Mouse (Mus musculus): Measurements from ENCODE around the gene Ccnjl.

The Ccnjl gene

DNA sequence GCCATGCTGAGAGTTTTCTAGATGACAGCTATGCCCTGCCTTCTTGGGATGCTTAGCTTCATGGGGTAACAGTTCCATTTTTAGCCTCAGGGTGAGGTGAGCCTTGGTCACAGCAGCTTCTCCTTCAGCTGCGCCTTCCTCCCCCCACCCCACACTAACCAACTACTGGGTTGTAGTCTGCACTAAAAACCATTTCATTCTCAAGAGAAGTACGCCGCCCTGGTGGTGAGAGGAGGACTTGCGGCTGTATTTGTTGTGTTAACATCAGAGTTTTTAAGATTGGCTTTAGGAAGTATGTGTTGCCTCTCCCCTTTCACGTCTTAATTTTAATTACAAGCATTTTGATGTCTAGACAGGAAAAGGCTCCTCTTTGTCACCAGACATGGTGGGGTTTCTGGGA is 39.7 kb downstream of the Ccnjl start:
- DNase-seq (ENCODE audit: extremely low read depth, low read depth), result no peak

DNA sequence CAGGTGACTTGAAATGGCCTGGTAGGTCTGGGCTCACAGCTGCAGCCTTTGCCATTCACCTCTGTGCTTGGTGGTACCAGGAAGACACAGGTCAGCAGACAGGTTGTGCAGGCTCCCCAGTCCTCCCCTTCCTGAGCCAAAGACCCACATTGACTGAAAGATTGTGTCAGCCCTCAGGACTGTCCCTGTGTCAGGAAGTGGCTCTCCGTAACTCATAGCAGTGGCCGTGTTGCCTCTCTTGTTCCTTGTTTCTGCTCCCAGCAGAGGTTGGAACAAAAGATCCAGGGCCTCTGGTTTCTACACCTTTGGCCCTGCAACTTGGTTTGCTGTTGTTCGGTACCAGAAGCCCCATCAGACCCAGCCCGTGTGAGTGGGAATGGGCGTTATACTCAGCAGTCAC is 40.6 kb downstream of the Ccnjl start:
- no peak for DNase-seq (ENCODE audit: extremely low read depth, low read depth)

DNA sequence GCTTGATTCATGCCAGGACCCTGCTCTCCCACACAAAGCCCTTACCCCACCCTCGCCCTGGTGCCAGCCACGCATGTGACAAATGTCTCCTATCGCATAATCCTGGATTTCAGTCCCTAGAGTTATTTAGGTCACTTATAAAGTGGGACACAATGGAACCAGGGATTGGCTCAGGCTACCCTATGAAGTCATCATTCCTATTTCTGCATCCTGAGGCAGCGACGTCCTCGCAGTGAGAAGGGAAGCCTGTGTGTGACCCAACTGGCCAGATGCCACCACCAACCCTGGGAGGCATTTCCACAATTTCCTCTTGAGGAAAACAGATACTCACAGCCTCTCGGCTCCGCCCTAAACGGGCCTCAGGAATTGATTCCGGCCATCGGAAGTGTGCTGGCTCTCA is 41.0 kb downstream of the Ccnjl start:
- DNase-seq (ENCODE audit: extremely low read depth, low read depth), result no peak

DNA sequence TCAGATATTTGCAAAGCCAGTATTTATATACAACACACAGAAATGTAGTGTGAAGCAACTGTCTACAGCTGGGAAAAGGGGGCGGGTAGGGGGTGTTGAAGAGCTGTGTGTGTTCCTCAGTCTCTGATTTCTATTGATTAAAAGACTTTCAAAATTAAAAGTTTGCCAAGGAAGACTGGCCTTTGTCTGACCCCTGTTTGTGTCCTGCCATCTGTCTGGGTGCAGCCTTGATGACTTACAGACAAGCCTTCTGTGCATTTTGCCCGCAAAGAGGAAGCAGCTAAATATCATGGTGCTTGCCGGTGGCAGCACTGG is 46.4 kb downstream of the Ccnjl start:
- DNase-seq (ENCODE audit: extremely low read depth, low read depth), result no peak

DNA sequence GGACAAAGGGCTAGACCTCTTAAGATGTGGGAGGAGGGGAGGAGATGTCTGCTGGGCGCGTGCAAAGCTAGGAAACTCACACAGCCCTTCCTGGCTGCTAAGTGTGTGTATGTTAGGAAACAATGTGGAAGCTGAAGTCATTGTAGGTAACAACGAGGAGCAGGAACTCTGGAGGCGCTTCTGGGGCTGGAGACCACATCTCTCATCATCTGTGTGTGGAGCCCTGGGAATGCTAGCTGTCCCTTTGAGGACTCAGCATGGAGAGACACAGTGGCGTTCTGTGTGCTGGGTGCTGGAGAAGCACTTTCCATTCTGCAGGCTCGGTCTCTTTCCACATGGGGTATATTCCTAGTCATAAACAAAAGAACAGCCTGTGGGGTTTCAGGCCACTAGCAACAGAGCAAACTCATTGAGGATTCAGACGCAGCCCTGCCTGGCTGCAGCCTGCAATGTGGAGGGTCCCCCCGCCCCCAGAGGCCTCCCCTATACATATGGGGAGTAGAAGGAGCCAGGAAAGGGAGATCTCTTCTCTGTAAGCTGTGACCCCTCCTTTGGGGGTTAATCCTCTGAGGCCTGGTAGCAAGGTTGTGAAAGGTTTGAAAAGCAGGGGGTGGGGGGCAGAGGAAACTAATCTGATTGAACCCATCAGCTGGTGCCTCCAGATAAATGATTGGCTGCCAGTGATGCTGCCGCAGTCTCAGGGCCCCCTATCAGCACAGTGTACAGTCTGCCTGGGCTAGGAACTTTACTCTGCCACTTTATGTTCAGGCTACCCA is 47.0 kb downstream of the Ccnjl start:
- no peak for DNase-seq (ENCODE audit: extremely low read depth, low read depth)

DNA sequence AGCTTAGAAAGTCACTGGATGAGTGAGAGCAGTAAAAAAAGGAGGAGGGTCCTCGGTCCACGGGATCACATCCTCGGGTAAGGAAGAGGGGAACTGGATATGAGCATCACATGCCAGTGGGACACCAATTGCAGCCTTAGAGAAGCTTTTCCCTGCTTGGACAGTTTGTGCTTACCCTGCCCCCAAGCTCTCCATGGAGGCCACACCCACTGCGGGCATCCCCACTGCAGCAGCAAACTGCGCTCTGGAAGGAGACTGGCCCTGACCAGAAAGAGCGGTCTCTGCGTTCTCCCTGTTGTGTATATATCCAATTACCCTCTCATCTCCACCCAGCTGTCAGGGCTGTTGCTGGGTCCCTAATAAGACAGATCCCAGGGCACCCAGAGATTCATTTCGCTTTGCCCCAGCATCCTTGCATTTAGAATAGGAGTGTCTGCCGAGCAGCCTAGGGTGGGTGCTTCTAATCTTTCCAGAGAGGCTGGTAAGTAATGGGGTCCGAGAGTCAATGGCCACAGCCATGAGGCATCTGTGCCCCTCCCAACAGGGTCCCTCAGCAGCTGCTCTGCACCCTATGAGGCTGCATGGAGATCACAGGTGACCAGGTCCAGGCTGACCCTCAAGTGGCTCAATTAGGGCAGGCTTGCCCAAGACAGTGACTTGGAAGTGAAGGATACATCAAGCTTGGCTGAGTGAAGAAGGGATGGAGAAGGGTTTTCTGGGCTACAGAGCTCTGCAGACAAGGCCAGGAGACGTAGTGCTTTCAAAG is 49.3 kb downstream of the Ccnjl start:
- no peak for DNase-seq (ENCODE audit: extremely low read depth, low read depth)

DNA sequence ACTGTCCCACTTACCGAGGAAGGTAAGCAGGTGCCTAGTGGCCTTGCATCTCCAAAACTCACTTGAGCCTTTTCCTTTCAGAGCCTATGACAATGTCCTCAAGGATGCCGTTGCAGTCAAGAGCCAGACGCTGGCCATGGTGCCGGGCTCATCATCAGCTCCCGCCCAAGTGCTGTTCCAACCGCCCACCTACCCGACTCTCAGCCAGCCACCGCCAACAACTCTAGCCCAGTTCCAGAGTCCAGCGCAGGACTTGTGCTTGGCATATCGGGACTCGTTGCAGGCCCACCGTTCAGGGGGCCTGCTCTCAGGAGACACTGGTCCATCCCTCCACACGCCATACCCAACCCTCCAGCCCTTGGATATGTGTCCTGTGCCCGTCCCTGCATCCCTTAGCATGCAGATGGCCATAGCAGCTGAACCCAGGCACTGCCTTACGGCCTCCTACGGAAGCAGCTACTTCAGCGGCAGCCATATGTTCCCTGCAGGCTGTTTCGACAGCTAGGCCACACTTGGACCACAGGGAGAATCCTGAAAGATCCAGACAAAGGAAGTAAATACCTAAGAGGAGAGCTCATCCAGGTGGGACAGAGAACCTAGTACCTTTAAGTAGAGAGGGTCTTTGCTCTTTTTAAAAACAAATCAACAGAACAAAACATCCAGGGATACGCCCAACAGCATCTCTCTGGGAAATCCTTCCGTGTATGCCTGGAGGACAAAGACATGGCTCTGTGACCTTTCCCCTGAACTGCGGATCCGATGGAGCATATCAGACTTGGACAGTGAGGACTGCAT is 56.8 kb downstream of the Ccnjl start:
- no peak for DNase-seq (ENCODE audit: extremely low read depth, low read depth)

DNA sequence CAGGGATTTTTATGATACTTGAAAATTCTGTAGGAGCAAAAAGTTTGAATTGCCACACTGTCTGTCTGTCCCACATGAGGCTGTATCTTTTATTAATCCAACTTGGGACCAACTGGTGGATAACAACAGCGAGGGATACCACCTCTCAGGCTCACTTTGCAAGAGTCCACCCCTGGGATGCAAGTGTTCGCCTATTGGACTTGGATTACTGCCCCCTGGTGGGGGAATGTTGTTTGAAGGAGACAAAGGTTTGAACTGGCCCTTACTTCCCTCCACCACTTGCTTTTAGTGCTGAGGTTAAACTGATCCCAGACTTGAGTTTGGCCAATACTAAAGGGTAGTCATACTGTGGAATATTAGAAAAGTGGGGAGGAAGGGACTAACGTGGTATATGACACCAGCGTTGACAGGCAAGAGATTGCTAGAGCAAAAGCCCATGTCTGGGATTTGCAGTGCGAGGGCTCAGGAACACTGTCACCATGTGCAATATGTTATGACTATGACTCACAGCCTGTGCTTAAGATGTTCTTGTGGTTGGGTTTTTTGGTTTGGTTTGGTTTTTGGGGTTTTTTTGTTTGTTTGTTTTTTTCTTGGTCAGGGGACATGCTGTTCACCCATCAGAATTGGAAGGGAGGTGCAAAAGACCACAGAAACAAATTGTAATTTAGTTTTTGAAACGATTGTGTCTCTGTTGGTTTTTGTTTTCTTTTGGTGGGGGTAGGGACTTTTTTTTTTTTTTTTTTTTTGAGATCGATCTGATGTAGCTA is 57.9 kb downstream of the Ccnjl start, which contains the start of gene 4933415A04Rik:
TSS of gene 4933415A04Rik (plus strand) at position 717 of the 767 bp plus-strand sequence.
- DNase-seq (ENCODE audit: extremely low read depth, low read depth), result no peak

DNA sequence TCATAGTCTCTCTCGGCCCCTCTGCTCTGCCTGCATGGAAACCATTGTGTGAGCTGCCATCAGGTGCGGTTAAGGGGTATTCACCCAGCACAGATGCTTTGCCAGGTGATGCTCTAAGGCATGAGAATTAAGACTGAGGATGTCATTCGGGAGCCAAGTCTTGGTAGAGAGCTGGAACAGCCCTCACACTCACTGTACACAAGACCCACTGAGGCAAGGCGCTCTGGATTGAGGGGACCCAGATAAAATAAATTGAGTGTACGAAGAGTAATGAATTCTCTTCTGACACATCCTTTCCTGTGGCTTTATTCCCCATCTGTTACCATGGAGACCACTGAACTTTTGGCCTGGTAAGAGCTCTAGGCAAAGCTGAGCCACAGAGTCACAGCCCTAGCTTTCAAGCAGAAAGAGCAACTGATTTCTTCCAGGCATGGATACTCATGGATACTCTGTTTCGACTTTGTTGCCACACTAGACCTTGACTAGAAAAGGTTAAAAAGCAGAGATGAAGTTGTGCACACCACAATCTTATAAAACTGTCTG is 61.0 kb downstream of the Ccnjl start:
- DNase-seq (ENCODE audit: extremely low read depth, low read depth), result no peak

DNA sequence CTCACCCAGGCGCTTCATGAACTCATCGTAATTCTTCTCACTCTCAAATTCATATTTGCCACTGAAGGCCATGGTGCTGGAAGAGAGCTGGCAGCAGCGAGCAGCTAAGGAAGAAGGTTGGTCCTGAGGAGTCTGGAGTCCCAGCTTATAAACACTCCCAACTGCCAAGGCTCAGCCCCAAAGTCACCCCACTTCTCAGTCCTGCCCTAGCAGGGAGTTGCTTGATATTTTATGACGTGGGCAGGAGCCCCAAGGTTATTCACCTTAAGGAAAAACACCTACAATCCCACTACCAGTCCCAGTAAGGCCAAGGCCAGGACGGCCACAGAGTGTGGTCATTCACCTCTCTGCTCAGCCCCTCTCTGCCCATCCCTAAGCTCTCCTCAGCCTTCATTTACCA is 72.9 kb downstream of the Ccnjl start, which contains the start of gene Fabp6:
TSS of gene Fabp6 (minus strand) at position 101 of the 400 bp plus-strand sequence.
- DNase-seq (ENCODE audit: extremely low read depth, low read depth), result no peak

DNA sequence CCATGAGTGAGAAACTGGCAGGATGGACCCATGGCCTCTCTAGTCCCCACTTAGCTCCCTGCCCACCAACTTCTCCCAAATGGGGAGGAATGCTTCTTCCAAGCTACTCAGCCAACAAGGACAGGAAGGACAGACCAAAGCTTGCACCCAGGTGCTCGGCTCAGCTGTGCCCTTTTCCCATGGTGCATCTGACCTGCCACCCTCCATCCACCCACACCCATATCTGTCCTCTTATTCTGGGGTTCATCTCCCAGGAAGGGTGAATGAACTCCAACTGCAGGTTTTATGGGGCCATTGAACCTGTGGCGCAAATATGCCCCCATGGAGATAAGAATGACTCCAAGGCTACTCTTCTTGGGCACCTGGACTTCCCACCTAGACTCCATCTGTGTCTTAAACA is 75.6 kb downstream of the Ccnjl start:
- no peak for DNase-seq (ENCODE audit: extremely low read depth, low read depth)

DNA sequence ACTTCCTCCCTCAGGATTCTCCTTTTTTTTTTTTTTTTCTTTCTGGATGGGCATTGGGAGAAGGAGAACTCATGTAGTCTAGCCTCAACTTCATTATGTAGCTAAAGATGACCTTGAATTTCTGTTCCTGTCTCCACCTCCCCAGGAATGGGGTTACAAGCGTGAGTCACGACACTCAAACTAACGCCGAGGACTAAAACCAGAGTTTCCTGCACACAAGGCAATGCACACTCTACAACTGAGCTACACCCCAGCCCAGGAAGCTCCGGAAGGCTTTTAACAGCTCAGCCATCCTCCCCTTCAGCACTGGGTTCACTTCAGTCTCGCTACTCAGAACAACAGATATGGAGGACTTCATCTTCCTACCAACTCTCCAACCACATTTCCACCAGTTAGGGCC is 76.3 kb downstream of the Ccnjl start:
- DNase-seq (ENCODE audit: extremely low read depth, low read depth), result no peak

DNA sequence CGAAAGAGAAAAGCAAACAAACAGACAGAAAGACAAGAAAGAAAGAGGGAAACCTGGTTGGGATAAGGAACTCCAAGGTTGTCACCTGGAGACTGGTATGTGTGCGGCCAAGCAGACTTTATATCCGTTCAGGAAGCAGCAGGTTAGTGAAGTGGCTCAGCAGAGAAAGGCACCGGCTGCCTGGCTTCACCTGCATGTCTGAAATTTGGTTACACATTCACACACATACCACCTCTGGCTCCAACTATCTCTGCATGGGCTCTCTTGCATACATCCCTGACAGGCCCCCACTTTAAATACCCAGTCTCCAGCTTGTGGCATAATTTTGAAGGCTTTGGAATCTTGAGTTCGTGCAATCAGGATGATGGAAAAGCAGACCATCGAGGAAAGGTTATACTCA is 77.3 kb downstream of the Ccnjl start:
- no peak for DNase-seq (ENCODE audit: extremely low read depth, low read depth)

DNA sequence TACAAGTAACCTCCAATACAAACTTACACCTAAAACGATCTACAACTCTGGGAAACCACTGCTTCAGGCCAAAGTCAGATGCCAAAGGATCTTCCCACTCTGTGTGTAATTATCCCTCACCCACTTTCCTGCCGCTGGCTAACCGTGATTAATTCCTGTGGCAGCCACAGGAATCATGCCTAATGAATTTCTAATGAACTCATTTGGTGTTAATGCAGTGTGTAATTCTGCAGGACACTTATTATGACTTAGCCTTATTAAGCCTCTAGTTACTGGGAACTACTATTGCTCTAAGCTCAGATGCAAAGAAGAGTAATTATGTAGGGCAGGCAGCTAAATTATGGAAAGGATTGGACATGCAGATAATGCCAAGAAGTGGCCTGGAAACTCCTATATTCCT is 79.9 kb downstream of the Ccnjl start:
- no peak for DNase-seq (ENCODE audit: extremely low read depth, low read depth)

DNA sequence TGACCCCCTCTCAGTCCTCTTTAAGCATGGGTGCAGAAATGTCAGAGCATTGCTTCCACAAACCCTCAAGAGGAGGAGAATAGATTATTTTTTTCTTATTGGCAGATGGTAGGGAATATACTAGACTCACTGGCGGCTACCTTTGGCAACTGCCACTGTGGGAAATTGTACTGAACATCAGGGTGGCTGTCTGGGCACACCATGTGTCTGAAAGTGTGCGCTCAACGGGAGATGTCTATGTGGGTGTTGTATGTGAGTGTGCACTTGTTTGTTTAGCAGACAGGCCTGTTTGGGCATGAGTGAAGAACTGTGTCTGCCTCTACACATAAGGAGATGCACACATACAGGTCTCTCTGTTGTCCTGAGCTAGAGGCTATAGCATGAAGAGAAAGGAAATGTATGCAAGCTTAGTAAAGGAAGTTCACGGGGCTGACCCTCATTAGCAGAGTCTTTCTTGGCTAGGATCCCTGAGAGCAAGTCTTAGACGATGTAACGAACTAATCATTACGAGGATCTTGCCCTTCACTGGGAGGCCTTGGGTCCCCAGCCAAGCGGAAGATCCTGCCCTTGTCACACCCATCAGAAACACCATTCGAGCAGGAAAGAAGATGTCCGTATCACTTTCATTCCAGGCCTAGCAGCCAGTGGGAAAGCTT is 81.5 kb downstream of the Ccnjl start:
- DNase-seq (ENCODE audit: extremely low read depth, low read depth), result no peak

DNA sequence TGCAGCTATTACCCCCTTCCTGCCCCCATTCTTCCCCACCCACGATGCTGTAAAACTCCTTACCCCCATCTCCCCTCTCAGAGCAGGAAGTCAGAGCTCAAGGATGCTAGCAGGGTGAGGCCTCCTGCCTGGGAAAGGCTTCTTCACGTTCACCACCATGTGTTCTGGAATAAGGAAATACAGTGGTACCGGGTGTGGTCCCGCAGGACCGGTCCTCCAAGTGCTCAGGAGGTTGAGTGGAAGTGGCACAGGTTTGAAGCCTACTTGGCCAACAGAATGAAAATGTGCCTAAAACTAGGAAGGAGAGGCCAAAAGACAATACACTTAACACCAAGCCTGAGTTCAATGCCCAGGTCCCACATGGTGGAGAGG is 82.1 kb downstream of the Ccnjl start:
- no peak for DNase-seq (ENCODE audit: extremely low read depth, low read depth)

DNA sequence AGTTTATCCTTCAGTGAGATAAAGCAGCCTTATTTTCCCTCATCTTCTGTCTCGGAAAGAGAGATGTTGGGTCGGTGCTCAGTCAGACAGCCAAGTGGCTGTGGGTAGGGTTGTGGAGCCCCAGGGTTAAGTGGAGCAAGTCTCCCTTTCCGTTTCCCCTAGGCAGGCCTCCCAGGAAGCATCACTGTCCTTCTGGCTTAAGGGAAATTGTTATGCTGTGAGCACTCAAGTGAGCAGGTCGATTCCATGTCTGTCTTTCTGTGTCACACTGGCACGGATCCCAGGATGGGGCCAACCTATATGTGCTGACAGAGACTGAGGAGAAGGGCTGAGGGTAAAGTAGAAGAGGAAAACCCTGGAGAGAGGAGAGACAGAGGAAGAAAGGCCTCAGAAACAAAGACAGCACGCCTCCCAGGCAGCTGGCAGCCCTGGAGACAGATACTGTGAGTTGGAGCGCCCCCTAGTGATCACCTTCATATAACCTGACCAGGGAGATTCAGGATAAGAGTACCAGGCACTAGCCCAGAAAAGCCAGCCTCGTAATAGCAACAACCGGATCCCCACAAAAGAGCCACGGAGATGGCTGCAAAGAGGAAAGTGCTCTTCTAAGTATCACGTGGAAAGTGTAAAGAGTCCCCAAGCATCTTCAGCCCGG is 84.4 kb downstream of the Ccnjl start:
- no peak for DNase-seq (ENCODE audit: extremely low read depth, low read depth)

DNA sequence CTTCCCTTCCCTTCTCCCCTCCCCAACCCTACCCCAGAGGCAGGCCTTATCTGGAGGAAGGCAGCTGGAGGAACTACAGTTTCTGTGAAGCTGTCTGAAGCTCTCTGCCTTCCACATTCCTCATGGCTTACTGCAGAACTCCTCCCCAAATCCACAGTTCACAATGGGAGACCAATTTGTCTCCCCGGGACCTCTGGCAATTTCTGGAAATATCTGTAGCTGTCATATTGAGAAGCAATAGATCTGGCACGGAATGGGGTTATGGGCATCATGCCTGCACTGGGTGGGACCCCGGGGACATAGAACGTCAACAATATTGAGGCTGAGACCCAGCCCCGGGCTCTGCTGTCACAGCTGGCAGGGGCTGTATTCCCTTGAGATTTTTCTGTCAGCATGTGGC is 89.3 kb downstream of the Ccnjl start:
- no peak for DNase-seq (ENCODE audit: extremely low read depth, low read depth)

DNA sequence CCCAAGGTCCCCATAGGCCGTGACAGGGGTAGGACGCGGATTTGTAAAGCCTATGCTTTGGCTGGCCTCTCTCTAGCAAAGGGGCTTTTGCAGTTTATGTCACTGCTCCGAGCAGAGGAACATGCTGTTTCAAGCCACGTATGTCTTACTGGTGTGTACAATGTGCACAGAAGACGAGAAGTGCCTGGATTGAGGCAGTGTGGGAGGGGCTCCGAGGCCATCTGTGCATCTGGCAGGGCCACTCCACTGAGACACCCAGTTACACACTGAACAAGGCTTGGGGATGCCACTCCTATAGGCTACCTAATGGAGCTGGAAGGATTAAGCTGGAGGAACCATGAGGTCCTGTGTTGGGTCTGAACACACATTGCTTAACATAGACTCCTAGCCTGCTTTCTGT is 89.8 kb downstream of the Ccnjl start:
- no peak for DNase-seq (ENCODE audit: extremely low read depth, low read depth)

DNA sequence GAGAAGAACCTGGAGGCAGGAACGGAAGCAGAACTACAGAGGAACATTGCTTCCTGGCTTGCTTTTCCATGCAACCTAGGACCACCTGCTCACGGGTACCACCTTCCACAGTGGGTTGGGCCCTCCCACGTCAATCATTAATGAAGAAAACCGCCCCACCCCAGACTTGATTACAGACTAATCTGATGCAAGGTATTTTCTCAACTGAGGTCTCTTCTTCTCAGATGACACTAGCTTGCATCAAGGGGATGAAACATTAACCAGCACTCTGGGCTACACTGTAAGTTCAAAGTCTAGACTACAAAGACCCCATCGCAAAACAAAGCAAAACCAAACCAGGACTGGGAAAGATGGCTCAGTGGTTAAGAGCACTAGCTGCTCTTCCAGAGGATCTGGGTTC is 93.2 kb downstream of the Ccnjl start:
- DNase-seq (ENCODE audit: extremely low read depth, low read depth), result no peak
